Mouse (Mus musculus) 3134 (cell line): ENCODE data around the gene Msantd4.
A peak's percentile ranks its signal among the peaks of the same experiment; 100 is the strongest.
"Not testable (repeated sequence)": the region's sequence is repeated elsewhere in the genome, so short reads cannot be mapped to it uniquely, and the experiment has no call there.

Source experiments
- DNase-seq: peaks from one replicate; pipeline ENCODE4 v3.0.0-alpha.2; 2011; ENCODE audit warnings: low spot score; ENCODE audit not compliant: insufficient read length; ENCODE audit errors: extremely low read depth

The Msantd4 gene

GRCm38 (mm10) chr9:4375828-4376639 lies at the start of gene Msantd4:
Gene Msantd4 (plus strand): TSS chr9:4376562.
- DNase-seq, result peak; percentile 94

GRCm38 (mm10) chr9:4353163-4353562 lies 23.2 kb upstream of the Msantd4 start:
- DNase-seq, result no peak

- DNase-seq, result no peak
These were observed 318 bp downstream of the Msantd4 start for GRCm38 (mm10) chr9:4376640-4377120.

- DNase-seq, result not testable (repeated sequence)
These were observed 24.4 kb downstream of the Msantd4 start for GRCm38 (mm10) chr9:4400801-4401200.
